ENCODE assay signal across 14 mouse cellular contexts in the genomic region with DNA sequence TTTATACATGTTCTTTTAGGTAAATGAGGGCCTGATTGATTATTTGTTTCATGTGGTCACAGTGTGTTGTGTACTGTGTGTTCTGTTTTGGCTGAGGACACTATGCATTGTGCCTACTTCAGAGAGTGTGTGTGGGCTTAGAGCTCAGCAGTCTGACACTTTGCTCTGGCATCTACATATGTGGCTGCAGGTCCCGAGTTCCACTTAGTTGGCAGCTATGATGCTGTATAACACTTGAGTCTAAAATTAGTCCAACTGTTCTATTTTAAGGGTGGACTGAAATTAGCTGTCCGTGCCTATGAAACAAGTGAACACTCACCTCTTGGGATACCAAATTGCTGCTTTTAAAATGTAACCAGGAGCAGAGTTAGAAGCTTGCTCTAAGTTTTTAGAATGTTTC.
DNase-seq lines count a peak whose midpoint lies in the region; ATAC-seq and TF ChIP-seq lines count a peak whose summit lies in the region.
"Had no signal": no experiment of that assay in that cellular context is flagged by ENCODE, and none has a peak within 500 bp of the region (broad histone marks: within the 10 kb centered on the region; RNA-seq: fewer than 3 reads in every experiment).

No protein-coding gene starts in this region.

- H3K4me1 ChIP-seq in lung, postnatal 0 days (ENCODE audit: insufficient read depth, low read depth, low read length), result no peaks in the 10 kb centered on the region
- H3K4me1 ChIP-seq in heart, embryonic 15.5 days (replicated peaks), result peaks cover 43% of the 10 kb centered on the region
- H3K4me1 ChIP-seq in liver, postnatal 0 days (ENCODE audit: insufficient read depth), result peaks cover 3% of the 10 kb centered on the region

- H3K9ac ChIP-seq in lung, postnatal 0 days (replicated peaks; ENCODE audit: low read depth), result no peak overlapping the region
- H3K9ac ChIP-seq in heart, embryonic 15.5 days, result no peak overlapping the region
- no peak overlapping the region for H3K9ac ChIP-seq in liver, postnatal 0 days (replicated peaks)
- H3K9ac ChIP-seq: limb, embryonic 13.5 days had no signal

- H3K36me3 ChIP-seq in lung, postnatal 0 days (ENCODE audit: insufficient read depth, low read length), result no peaks in the 10 kb centered on the region
- no peaks in the 10 kb centered on the region for H3K36me3 ChIP-seq in heart, embryonic 15.5 days
- no peaks in the 10 kb centered on the region for H3K36me3 ChIP-seq in liver, postnatal 0 days (replicated peaks; ENCODE audit: insufficient read depth, low read length)
- H3K36me3 ChIP-seq: G1E; limb, embryonic 13.5 days had no signal

- no peak overlapping the region for H3K4me2 ChIP-seq in lung, postnatal 0 days (replicated peaks; ENCODE audit: low read depth, low read length)
- peak overlapping the region; percentile 33 for H3K4me2 ChIP-seq in heart, embryonic 15.5 days
- H3K4me2 ChIP-seq in liver, postnatal 0 days (ENCODE audit: low read depth, low read length), result no peak overlapping the region
- H3K4me2 ChIP-seq: limb, embryonic 13.5 days had no signal

- ATAC-seq in lung, postnatal 0 days, result no peak
- peak; percentile 89 for ATAC-seq in heart, embryonic 15.5 days (replicated peaks; ENCODE audit: insufficient number of reproducible peaks, insufficient read depth, low FRiP score, low read depth)
- no peak for ATAC-seq in liver, postnatal 0 days
- ATAC-seq: hindbrain, embryonic 16.5 days had no signal

- TF ChIP-seq CTCF in gastrocnemius, adult 2 months (IDR thresholded peaks at IDR 0.05), result no peak
- no peak for TF ChIP-seq CTCF in lung, postnatal 0 days (IDR thresholded peaks at IDR 0.05)
- no peak for TF ChIP-seq CTCF in liver, postnatal 0 days (IDR thresholded peaks at IDR 0.05; ENCODE audit: low read depth)

- DNase-seq in gastrocnemius, adult 2 months, result no peak
- no peak for DNase-seq in gastrocnemius, postnatal 14 days
- peak; percentile 3 for DNase-seq in lung, postnatal 25 days (ENCODE audit: low spot score)
- DNase-seq in lung, postnatal 0 days (ENCODE audit: low spot score), result no peak
- DNase-seq in liver, postnatal 0 days, result no peak
- no peak for DNase-seq in spleen, postnatal 10 days (ENCODE audit: low spot score in 2 of 2)
- DNase-seq: adrenal gland, adult 8-10 months; kidney, adult 2 months; midbrain, embryonic 14.5 days had no signal

- H3K27ac ChIP-seq in gastrocnemius, adult 2 months, result peak overlapping the region; percentile 97
- no peak overlapping the region for H3K27ac ChIP-seq in lung, postnatal 0 days (ENCODE audit: low read length)
- H3K27ac ChIP-seq in heart, embryonic 15.5 days, result peak overlapping the region; percentile 91
- no peak overlapping the region for H3K27ac ChIP-seq in liver, postnatal 0 days (ENCODE audit: low read depth)
- H3K27ac ChIP-seq: limb, embryonic 13.5 days had no signal

- H3K9me3 ChIP-seq in lung, postnatal 0 days (ENCODE audit: low read length), result no peaks in the 10 kb centered on the region
- no peaks in the 10 kb centered on the region for H3K9me3 ChIP-seq in heart, embryonic 15.5 days (replicated peaks)
- H3K9me3 ChIP-seq in liver, postnatal 0 days (ENCODE audit: low read length), result no peaks in the 10 kb centered on the region
- H3K9me3 ChIP-seq: G1E; limb, embryonic 13.5 days had no signal

- WGBS in lung, postnatal 0 days, result 27% methylated on average over 2 of the region's 2 CpGs
- 30% methylated on average over 2 of the region's 2 CpGs for WGBS in heart, embryonic 15.5 days
- 44% methylated on average over 2 of the region's 2 CpGs for WGBS in liver, postnatal 0 days (ENCODE audit: insufficient replicate concordance)

- H3K27me3 ChIP-seq in lung, postnatal 0 days (replicated peaks; ENCODE audit: insufficient read depth, low read length), result no peaks in the 10 kb centered on the region
- H3K27me3 ChIP-seq in heart, embryonic 15.5 days, result no peaks in the 10 kb centered on the region
- H3K27me3 ChIP-seq in liver, postnatal 0 days (ENCODE audit: insufficient read depth, low read length), result no peaks in the 10 kb centered on the region
- H3K27me3 ChIP-seq: limb, embryonic 13.5 days had no signal

- TF ChIP-seq EP300 in lung, postnatal 0 days (IDR thresholded peaks at IDR 0.05), result no peak
- no peak for TF ChIP-seq EP300 in liver, postnatal 0 days (IDR thresholded peaks at IDR 0.05; ENCODE audit: low read depth)

- peak overlapping the region; percentile 48 for H3K4me3 ChIP-seq in gastrocnemius, adult 2 months
- H3K4me3 ChIP-seq in lung, postnatal 0 days (ENCODE audit: low read depth, low read length), result no peak overlapping the region
- H3K4me3 ChIP-seq in heart, embryonic 15.5 days, result no peak overlapping the region
- no peak overlapping the region for H3K4me3 ChIP-seq in liver, postnatal 0 days (ENCODE audit: low read depth, low read length)
- H3K4me3 ChIP-seq: erythroblast, embryonic 14.5 days; limb, embryonic 13.5 days had no signal

- intact Hi-C loops in gastrocnemius, adult 2 months (cut with DNase I), result no loop called here
- intact Hi-C loops in gastrocnemius, postnatal 14 days (cut with DNase I; ENCODE audit: low total_unique reads), result no loop called here

Comparison
In these comparisons a context has a peak if more than half of its experiments do, and no peak if none do; other contexts are left out.
1. H3K27ac ChIP-seq: peak in gastrocnemius, adult 2 months (single experiment) and heart, embryonic 15.5 days (single experiment); none in lung, postnatal 0 days (single experiment) and liver, postnatal 0 days (single experiment).